Mouse (Mus musculus) left cerebral cortex, adult 2 months (tissue): ENCODE results near the gene Eef1akmt4. TPM values are rescaled to one million over a fixed set of nuclear protein-coding genes. Genes with fewer than 3 reads are reported as not detected.
"Not testable (repeated sequence)": the region's sequence is repeated elsewhere in the genome, so short reads cannot be mapped to it uniquely, and the experiment has no call there.

Experiments used
- DNase-seq, 2 experiments: peaks; one replicate each; pipeline ENCODE4 v3.0.0; 2021 to 2022; ENCODE audit warnings: low spot score in 2 of 2, mixed read lengths in 1 of 2; ENCODE audit errors: extremely low spot score in 1 of 2
- H3K27ac ChIP-seq: fragments of 200-600 bp; 2 replicates; pipeline ENCODE4 v1.8.1; 2022
- H3K4me3 ChIP-seq: fragments of 200-600 bp; 2 replicates; pipeline ENCODE4 v1.8.1; 2022
- CTCF ChIP-seq: fragments of 200-600 bp; IDR thresholded peaks from 2 replicates; pipeline ENCODE4 v1.8.1; 2022; ENCODE audit warnings: antibody characterized with exemption, mild to moderate bottlenecking, moderate library complexity
- intact Hi-C: fragments of 180-260 bp; cut with DNase I; formaldehyde crosslinking; loops from one replicate; pipeline ENCODE4 v1.15.1; 2025
- microRNA-seq, 2 experiments: library from miRNA; unstranded; fragments of <30 nt; microRNA quantifications; one replicate each; pipeline ENCODE4 v1.2.0; 2021
- total RNA-seq, 2 experiments: library from RNA; stranded (reverse); gene quantifications; 2 replicates each; pipeline ENCODE4 v1.2.3; 2021

Gene Eef1akmt4
- total RNA-seq, 2 experiments from 2014 or later = 1.8 to 2.4 TPM

DNA sequence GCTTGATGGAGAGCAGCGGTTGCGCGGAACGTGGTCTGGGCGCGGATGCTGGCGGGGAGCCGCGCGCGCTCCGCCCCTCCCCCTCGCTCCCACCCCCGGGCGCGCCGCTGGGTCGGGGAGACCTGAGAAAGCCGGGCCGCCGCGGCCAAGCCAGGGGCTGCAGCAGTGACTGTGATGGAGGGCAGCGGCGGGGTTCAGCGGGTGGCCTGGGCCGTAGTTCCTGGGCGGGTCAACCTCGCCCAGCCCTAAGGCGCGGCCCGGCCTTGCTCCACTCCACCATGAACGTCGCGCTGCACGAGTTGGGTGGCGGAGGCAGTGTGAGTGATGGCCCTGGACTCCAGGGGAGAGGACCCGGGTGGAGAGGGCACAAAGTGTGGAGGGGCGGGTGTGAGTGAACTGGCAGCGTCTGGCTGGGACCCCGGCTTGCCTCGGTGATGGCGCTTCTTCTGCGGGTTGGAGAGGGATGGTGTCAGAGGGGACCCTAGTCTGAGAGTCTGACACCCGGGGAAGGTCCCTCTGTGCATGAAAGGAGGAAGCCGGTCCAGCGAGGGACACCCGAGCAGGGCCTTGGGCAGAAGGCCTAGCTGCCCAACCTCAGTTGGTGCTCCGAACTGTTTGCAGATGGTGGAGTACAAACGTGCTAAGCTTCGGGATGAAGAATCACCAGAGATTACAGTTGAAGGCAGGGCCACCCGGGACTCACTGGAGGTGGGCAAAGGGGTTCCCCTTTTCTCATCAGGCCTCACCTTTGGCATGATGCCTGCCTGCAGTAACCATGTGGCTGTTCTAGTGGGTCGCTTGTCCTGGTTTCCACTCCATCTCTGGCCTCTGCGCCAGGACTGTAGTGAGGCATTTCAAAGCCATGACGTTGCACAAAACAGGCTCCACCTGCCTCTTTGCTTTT is 18.6 kb downstream of the Eef1akmt4 start, which contains the start of gene Ece2:
Gene Ece2 (plus strand): TSS at position 98 of the 904 bp plus-strand sequence.
- intact Hi-C loops = no loop called here
- TF ChIP-seq CTCF = no peak
- DNase-seq = peak; percentile 33 to 41
- peak within 1 kb of the TSS; percentile 52 for H3K4me3 ChIP-seq
- H3K27ac ChIP-seq = peak within 1 kb of the TSS; percentile 30; the same call in 1 of the 2 replicates

DNA sequence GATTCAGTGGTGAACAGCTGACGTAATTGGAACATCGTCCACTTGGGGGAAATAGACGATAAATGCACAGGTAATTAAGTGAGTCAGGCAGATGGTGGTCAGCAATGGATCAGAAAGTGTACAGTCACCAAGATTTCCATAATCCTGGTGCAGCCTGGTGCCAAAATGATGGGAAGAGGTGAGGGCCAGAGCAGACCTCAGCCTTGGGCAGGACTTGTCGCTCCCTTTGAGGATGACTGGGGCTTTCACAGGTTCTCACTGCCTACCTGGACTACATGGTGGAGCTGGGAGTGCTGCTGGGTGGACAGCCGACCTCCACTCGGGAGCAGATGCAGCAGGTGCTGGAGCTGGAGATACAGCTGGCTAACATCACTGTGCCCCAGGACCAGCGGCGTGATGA is 26.0 kb downstream of the Eef1akmt4 start:
- intact Hi-C loops = no loop called here
- no peak for DNase-seq
- H3K4me3 ChIP-seq = no peak overlapping the region
- TF ChIP-seq CTCF = no peak
- H3K27ac ChIP-seq = no peak overlapping the region

DNA sequence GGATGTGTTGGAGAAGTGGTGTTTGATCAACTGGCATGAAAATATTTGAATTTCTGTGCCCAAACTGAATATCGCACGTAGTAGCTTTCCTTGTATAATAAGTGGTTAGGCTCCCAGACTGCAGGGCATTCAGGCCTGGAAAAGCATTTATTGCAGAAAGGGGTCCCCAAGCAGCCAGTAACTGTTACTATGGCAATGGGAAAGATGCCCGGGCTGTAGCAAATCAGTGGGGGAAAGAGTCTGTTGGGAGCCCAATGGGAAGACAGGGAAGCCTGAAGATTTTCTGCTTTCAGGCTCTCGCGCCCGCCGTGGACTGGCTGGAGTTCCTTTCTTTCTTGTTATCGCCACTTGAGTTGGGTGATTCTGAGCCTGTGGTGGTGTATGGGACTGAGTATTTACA is 27.0 kb downstream of the Eef1akmt4 start:
- peak; percentile 14 to 43 for DNase-seq
- intact Hi-C loops = no loop called here
- no peak for TF ChIP-seq CTCF
- no peak overlapping the region for H3K4me3 ChIP-seq
- H3K27ac ChIP-seq = no peak overlapping the region

DNA sequence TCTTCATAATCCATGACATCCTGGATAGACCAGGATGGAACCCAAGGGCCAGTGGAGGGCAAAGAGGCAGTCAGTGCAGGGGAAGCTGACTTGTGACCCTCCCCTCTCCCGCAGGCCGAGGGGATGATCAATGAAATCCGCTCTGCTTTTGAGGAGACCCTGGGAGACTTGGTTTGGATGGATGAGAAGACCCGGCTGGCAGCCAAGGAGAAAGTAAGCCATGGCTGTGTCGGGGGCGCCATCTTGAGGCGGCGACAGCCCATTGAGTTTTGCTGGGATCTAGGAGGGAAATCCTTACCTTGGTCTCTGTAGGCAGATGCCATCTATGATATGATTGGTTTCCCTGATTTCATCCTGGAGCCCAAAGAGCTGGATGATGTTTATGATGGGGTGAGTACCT is 30.8 kb downstream of the Eef1akmt4 start:
- intact Hi-C loops = loop anchor here (1.0 to 10.0 kb wide), 2 partner anchors 57 to 146 kb away; partner anchors contain the start of gene Vwa5b2
- TF ChIP-seq CTCF = peak; percentile 87
- Histone ChIP-seq H3K27ac (no peak overlapping the region), H3K4me3 (no peak overlapping the region)
- peak; percentile 71 to 81 for DNase-seq

DNA sequence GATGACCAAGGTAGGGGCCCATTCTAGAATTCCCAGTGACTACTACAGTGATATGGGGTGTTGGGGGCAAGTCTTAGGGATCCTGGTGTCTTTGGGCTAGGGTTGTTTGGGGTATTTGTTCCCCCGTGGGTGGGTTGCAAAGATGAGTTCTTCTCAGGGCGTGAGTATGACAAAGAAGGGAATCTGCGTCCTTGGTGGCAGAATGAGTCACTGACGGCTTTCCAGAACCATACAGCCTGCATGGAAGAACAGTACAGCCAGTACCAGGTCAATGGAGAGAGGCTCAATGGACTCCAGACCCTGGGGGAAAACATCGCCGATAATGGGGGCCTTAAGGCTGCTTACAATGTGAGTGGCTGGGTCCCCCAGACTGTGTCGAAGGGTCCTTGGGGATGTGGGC is 32.5 kb downstream of the Eef1akmt4 start:
- TF ChIP-seq CTCF = no peak
- intact Hi-C loops = loop anchor here (10.0 kb wide), 1 partner anchor 59 kb away; the partner anchor contains the start of gene Vwa5b2

DNA sequence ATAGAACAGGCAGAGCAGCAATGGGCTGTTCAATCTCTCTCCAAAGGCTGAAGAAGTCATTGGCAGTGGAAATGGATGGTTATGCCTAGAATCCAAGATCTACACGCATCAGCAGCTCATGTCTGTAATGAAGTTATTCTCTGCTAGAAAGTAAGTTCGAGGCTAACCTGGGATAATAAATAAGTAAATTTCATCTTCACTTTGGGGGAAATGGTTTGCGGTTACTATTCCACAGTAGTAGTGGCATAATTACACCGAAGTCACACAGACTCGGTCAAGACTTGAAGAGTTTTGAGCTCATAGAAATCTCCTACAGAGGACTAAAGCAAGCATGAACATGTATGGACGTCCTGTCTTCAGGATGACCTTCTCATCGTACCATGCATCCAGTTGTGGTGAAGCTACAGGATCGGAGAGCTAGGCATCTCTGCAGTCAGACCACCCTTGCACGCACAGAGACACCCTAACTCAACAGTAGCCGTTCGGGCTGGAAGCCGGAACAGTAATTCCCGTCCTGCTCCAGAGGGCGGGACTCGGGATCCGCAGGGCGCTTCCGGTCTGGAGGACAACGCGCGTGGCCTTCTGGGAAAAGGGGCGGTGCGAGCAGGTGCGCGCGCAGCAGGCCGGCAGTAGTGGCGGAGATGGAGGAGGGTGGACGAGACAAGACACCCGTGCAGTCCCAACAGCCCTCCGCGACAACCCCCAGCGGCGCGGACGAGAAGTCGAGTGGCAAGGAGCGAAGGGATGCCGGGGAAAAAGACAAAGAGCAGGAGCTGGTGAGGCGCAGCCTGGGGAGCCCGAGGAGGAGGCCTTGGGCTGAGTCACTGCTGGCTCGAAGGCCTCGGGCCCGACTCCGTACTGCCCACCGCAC is 39.9 kb downstream of the Eef1akmt4 start, which contains the start of gene Psmd2:
Gene Psmd2 (plus strand): TSS at position 577 of the 871 bp plus-strand sequence.
- peak; percentile 95 to 98 for DNase-seq
- no peak; the same call in 1 of the 2 replicates for TF ChIP-seq CTCF
- peak within 1 kb of the TSS; percentile 58 for H3K4me3 ChIP-seq
- intact Hi-C loops = loop anchor here (1.0 to 2.0 kb wide), 2 partner anchors 21 to 40 kb away; partner anchors contain the start of genes Alg3, Eef1akmt4 and Gm49333
- H3K27ac ChIP-seq = peak within 1 kb of the TSS; percentile 88

More for the DNA sequence above, 32.5 kb downstream of the Eef1akmt4 start:
- no peak for DNase-seq
- Histone ChIP-seq H3K4me3 (no peak overlapping the region), H3K27ac (no peak overlapping the region)

DNA sequence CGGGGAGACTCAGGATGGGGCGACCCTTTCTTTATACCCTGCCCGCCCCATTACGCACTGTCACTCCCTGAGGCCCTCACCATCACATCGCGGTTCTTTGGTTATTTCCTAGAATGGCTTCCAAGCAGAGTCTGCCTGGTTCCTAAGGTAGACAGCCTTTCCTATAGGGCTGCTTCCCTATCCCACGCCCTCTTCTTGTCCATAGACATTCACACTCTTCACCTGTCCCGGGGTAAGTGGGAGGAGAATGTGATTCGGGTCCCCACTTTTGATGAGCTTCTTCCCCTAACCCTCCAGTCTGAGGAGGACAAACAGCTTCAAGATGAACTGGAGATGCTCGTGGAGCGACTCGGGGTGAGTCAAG is 40.5 kb downstream of the Eef1akmt4 start:
- intact Hi-C loops = loop anchor here (1.0 to 2.0 kb wide), 2 partner anchors 21 to 41 kb away; partner anchors contain the start of genes Alg3, Eef1akmt4 and Gm49333

DNA sequence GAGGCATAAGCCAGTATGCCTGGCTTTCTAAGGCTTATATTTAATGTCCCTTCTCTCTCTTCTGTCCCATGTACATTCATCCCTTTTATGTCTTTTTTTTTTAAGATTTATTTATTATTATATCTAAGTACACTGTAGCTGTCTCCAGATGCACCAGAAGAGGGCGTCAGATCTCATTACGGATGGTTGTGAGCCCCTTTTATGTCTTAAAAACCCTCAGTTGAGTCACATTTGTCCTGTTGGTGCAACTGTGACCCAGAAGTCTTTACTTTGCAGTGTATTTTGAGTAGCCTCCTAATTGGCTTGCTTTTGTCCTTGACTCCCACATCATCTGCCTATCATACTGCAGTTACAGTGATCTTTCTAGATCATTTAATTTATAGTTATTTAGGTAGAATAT is 41.9 kb downstream of the Eef1akmt4 start:
- Histone ChIP-seq H3K27ac (no peak overlapping the region), H3K4me3 (no peak overlapping the region; the same call in 1 of the 2 replicates)
- intact Hi-C loops = no loop called here

More for the DNA sequence above, 40.5 kb downstream of the Eef1akmt4 start:
- no peak for DNase-seq
- Histone ChIP-seq H3K27ac (peak overlapping the region; percentile 88), H3K4me3 (peak overlapping the region; percentile 58)
- TF ChIP-seq CTCF = no peak

DNA sequence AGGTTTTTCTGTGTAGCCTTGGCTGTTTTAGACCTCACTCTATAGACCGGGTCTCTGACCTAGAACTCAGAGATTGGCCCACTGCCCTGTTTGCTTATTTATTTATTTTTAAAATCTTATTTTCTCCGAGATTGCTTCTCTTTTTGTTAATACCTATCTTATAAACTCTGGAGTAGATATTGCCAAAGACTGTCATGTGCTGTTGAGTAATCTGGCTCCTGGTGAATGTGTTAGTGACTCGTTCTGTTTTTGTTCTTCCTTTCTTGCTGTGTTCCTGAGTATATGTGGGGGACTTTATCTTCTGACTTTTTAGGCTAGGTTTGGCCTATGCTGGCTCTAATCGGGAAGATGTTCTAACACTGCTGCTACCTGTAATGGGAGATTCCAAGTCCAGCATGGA is 46.3 kb downstream of the Eef1akmt4 start:
- TF ChIP-seq CTCF = no peak
- intact Hi-C loops = no loop called here
- H3K27ac ChIP-seq = no peak overlapping the region
- H3K4me3 ChIP-seq = no peak overlapping the region
- DNase-seq = no peak

More for the DNA sequence above, 41.9 kb downstream of the Eef1akmt4 start:
- TF ChIP-seq CTCF = peak; percentile 26
- DNase-seq = no peak

DNA sequence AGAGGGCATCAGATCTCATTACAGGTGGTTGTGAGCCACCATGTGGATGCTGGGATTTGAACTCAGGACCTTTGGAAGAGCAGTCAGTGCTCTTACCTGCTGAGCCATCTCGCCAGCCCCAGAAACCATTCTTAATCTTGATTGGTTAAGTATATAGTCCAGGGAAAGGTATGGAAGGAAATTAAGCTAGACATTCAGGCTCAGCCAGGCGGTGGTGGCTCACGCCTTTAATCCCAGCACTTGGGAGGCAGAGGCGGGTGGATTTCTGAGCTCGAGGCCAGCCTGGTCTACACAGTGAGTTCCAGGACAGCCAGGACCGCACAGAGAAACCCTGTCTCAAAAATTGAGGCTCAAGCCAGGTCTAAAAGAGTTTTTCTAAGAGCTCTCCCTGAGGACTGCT is 56.6 kb downstream of the Eef1akmt4 start, which contains the start of gene Eif4g1:
Gene Eif4g1 (plus strand): TSS at position 301 of the 400 bp plus-strand sequence.
- H3K4me3 ChIP-seq, intact Hi-C loops, DNase-seq, H3K27ac ChIP-seq: not testable (repeated sequence)

Small RNA genes lying within 50 kb of the gene (microRNA-seq; reads per million reads assigned to microRNA genes)
- gene Mir1224 = 422 to 647 reads per million in 2 experiments

Other genes starting within 250 kb of the Eef1akmt4 start
- 100 to 1,000 TPM; 251 to 270 TPM for gene Abcc5, start 185.2 kb upstream of the Eef1akmt4 start, total RNA-seq
- gene Eif2b5, start 112.8 kb upstream of the Eef1akmt4 start, total RNA-seq = 10 to 100 TPM; 59.2 to 59.6 TPM
- gene Dvl3, start 94.6 kb upstream of the Eef1akmt4 start, total RNA-seq = 10 to 100 TPM; 64.7 to 70.1 TPM
- 100 to 1,000 TPM; 804 to 827 TPM for gene Ap2m1, start 76.1 kb upstream of the Eef1akmt4 start, total RNA-seq
- gene Abcf3, start 63.0 kb upstream of the Eef1akmt4 start, total RNA-seq = 100 to 1,000 TPM; 102 to 109 TPM
- gene Vwa5b2, start 22.1 kb upstream of the Eef1akmt4 start, total RNA-seq = 10 to 100 TPM; 63.4 to 68.3 TPM
- gene Gm49333, start within 50 bp of the Eef1akmt4 start, total RNA-seq = under 1 TPM in 1 of 2 experiments, not detected in 1; 0.33 TPM
- 10 to 100 TPM; 11.8 to 12.2 TPM for gene Alg3, start 142 bp downstream of the Eef1akmt4 start, total RNA-seq
- gene Camk2n2, start 9.7 kb downstream of the Eef1akmt4 start, total RNA-seq = 100 to 1,000 TPM; 178 to 192 TPM
- gene Ece2, start 18.2 kb downstream of the Eef1akmt4 start, total RNA-seq = 10 to 100 TPM; 24.7 to 28.9 TPM
- 100 to 1,000 TPM; 218 to 233 TPM for gene Psmd2, start 40.1 kb downstream of the Eef1akmt4 start, total RNA-seq
- gene Eif4g1, start 56.7 kb downstream of the Eef1akmt4 start, total RNA-seq = 100 to 1,000 TPM; 278 to 283 TPM
- 100 to 1,000 TPM; 320 to 343 TPM for gene Fam131a, start 81.6 kb downstream of the Eef1akmt4 start, total RNA-seq
- 10 to 100 TPM; 22.5 to 28.6 TPM for gene Polr2h, start 106.1 kb downstream of the Eef1akmt4 start, total RNA-seq
- 10 to 100 TPM; 74.8 to 79.3 TPM for gene Clcn2, start 106.2 kb downstream of the Eef1akmt4 start, total RNA-seq
- gene Chrd, start 121.5 kb downstream of the Eef1akmt4 start, total RNA-seq = 10 to 100 TPM; 50.5 to 56.3 TPM
- gene Thpo, start 122.9 kb downstream of the Eef1akmt4 start, total RNA-seq = 1 to 10 TPM; 7.5 to 8.7 TPM